Mouse (Mus musculus) erythroblast, embryonic 14.5 days (primary cell): ENCODE results near the gene Xrcc1. TPM values are rescaled to one million over a fixed set of nuclear protein-coding genes. Genes with fewer than 3 reads are reported as not detected.
A peak's percentile ranks its signal among the peaks of the same experiment; 100 is the strongest.

Experiments
- H3K27me3 ChIP-seq: 2 replicates; pipeline ENCODE4 v1.6.1; 2012; ENCODE audit warnings: inconsistent platforms; ENCODE audit not compliant: control insufficient read depth
- H3K36me3 ChIP-seq: 2 replicates; pipeline ENCODE4 v1.6.1; 2012; ENCODE audit warnings: mild to moderate bottlenecking, inconsistent platforms; ENCODE audit not compliant: control insufficient read depth
- H3K4me1 ChIP-seq: 2 replicates; pipeline ENCODE4 v1.6.1; 2012; ENCODE audit warnings: inconsistent platforms; ENCODE audit not compliant: control insufficient read depth
- H3K4me3 ChIP-seq: replicated peaks from 2 replicates; pipeline ENCODE3; 2012; ENCODE audit warnings: moderate library complexity, mild to moderate bottlenecking, inconsistent platforms
- H3K9me3 ChIP-seq: 2 replicates; pipeline ENCODE4 v1.6.1; 2012; ENCODE audit warnings: low read length, inconsistent platforms, mixed read lengths; ENCODE audit not compliant: control insufficient read depth
- GATA1 ChIP-seq: IDR thresholded peaks from 2 replicates; pipeline ENCODE4 v1.6.1; 2012; ENCODE audit warnings: low read length, inconsistent platforms, mixed read lengths
- TAL1 ChIP-seq: IDR thresholded peaks from 3 replicates; pipeline ENCODE4 v1.6.1; 2012; ENCODE audit warnings: low read length, inconsistent platforms, mixed read lengths
- polyA plus RNA-seq: library from polyadenylated mRNA; stranded (reverse); fragments of >175 nt; gene quantifications from 2 replicates; pipeline ENCODE4 v1.2.3, GENCODE M21; 2012

Gene Xrcc1
- polyA plus RNA-seq, result 32.1 and 34.8 TPM in 2 replicates

DNA sequence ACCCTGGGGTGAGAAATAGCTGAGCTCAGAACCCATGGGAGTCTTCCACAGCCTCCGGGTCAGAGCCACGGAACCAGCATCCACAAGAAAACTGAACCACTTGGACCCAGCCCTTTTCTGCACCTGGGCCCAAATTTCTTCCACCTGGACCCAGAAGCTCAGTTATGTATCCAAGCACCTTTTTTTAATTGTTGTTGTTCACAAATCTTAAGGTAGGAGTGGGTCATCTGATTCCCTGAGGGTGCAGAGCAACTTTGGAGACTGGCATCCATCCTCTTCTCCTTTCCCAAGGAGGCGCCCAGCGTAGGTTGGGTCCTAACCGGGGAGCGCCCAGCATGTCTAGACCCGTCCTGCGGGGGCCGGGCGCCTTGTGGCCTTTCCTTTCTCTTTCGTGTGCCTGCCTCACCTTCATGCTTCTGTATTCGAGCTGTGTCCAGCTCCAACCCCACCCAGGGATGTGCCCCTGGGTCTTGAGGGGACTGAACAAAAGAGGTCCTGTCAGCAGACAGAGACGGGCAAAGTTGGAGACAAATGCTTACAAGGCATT is at the start of gene Xrcc1, which contains the start of gene Pinlyp:
Gene Xrcc1 (plus strand): TSS at position 222 of the 547 bp plus-strand sequence.
Gene Pinlyp (minus strand): TSS at position 51 of the 547 bp plus-strand sequence.
- peaks cover 27% of the 10 kb centered on the region for H3K4me1 ChIP-seq
- no peaks in the 10 kb centered on the region for H3K27me3 ChIP-seq
- peaks cover 33% of the 10 kb centered on the region for H3K36me3 ChIP-seq
- H3K9me3 ChIP-seq, result peaks cover 3% of the 10 kb centered on the region; the same call in 1 of the 2 replicates
- no peak for TF ChIP-seq TAL1
- no peak for TF ChIP-seq GATA1
- H3K4me3 ChIP-seq, result peak within 1 kb of the TSS; percentile 90

- Histone ChIP-seq H3K9me3 (peaks cover 9% of the 10 kb centered on the region), H3K27me3 (peaks cover 70% of the 10 kb centered on the region), H3K4me3 (no peak overlapping the region), H3K36me3 (no peaks in the 10 kb centered on the region), H3K4me1 (peaks cover 5% of the 10 kb centered on the region)
- TF ChIP-seq TAL1, result no peak
- TF ChIP-seq GATA1, result no peak
Observed at GRCm38 (mm10) chr7:24499856-24500577, 46.1 kb upstream of the Xrcc1 start.

DNA sequence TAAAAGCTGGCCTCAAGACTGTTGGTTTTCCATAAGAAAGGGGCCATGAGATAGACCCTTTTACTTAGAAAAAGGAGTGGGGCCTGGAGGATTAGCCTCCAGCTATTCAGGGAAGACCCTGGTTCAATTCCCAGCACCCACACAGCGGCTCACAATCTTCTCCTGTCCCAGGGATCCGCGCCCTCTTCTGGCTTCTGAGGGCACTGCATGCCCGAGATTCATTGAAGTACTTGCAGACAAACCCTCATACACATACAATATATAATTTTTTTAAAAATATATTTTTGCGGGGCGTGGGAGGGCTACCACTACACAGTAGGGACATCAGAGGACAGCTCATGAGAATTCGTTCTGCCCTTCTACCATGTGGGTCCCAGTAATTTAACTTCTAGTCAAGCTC is 45.2 kb upstream of the Xrcc1 start:
- peaks cover 7% of the 10 kb centered on the region for H3K4me1 ChIP-seq
- TF ChIP-seq TAL1 (no peak), GATA1 (no peak)
- H3K36me3 ChIP-seq, result no peaks in the 10 kb centered on the region
- peaks cover 79% of the 10 kb centered on the region for H3K27me3 ChIP-seq
- H3K4me3 ChIP-seq, result no peak overlapping the region
- peaks cover 9% of the 10 kb centered on the region for H3K9me3 ChIP-seq

DNA sequence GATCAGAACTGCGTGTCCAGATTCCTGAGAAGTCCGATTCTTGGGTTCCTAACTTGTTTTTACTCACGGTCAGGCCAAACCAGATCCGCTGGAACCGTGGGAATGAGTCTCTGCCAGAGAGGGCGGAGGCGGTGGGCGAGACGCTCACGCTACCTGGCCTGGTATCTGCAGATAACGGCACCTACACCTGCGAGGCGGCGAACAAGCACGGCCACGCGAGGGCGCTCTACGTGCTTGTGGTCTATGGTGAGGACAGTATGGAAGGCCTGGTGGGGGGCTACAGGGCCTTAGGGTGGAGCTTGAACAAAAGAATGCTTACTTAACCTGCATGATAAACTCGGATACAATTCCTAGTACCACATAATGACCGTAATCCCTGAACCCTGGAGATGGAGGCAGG is 44.6 kb upstream of the Xrcc1 start:
- no peaks in the 10 kb centered on the region for H3K36me3 ChIP-seq
- peaks cover 85% of the 10 kb centered on the region for H3K27me3 ChIP-seq
- H3K9me3 ChIP-seq, result peaks cover 9% of the 10 kb centered on the region
- no peak overlapping the region for H3K4me3 ChIP-seq
- peaks cover 9% of the 10 kb centered on the region for H3K4me1 ChIP-seq
- TF ChIP-seq GATA1, result no peak
- no peak for TF ChIP-seq TAL1

DNA sequence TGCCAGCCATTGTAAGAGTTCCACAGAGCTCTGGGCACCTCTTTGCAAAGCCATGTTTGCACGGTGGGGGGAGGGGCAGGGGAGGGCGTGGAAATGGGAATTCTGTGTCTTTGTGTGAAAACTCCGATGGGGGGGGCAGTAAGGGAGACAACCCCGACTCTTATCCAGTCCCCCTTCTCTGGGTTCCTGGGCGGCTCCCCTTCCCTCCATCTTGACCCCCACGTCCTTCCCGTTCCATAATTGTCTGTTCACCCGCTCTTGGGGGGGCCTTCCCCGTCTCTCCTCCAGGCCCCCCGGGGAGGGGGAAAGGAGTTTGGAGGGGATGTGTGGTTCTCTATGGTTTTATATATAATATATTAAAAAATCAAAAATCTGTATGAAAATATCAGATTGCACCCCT is 42.1 kb upstream of the Xrcc1 start:
- Histone ChIP-seq H3K9me3 (peaks cover 9% of the 10 kb centered on the region), H3K4me1 (peaks cover 25% of the 10 kb centered on the region), H3K36me3 (no peaks in the 10 kb centered on the region), H3K4me3 (no peak overlapping the region), H3K27me3 (peaks cover 80% of the 10 kb centered on the region)
- no peak for TF ChIP-seq GATA1
- TF ChIP-seq TAL1, result no peak

DNA sequence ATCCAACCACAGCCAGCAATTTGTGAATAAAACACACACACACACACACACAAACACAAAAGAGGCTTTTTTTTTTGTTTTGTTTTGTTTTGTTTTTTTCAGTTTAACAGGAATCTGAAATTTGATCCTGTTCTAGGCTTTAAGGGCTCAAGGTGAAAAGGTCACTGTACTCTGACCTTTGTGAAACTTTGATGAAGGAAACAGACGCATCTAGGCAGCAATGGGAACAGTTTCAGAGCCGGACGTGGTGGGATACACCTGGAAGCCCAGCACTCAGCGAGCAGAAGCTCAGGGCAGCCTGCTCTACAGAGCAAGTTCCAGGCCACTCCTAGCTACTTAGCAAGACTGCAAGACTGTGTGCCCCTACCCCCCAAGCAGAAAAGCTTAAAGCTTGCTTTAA is 41.2 kb upstream of the Xrcc1 start:
- H3K4me1 ChIP-seq, result peaks cover 25% of the 10 kb centered on the region
- H3K36me3 ChIP-seq, result no peaks in the 10 kb centered on the region
- TF ChIP-seq GATA1, result no peak
- no peak for TF ChIP-seq TAL1
- H3K27me3 ChIP-seq, result peaks cover 71% of the 10 kb centered on the region
- H3K9me3 ChIP-seq, result peaks cover 9% of the 10 kb centered on the region
- H3K4me3 ChIP-seq, result no peak overlapping the region

- H3K27me3 ChIP-seq, result peaks cover 65% of the 10 kb centered on the region
- H3K4me1 ChIP-seq, result peaks cover 23% of the 10 kb centered on the region
- H3K9me3 ChIP-seq, result peaks cover 4% of the 10 kb centered on the region
- H3K36me3 ChIP-seq, result no peaks in the 10 kb centered on the region
- no peak for TF ChIP-seq GATA1
- TF ChIP-seq TAL1, result no peak
- H3K4me3 ChIP-seq, result no peak overlapping the region
Observed at GRCm38 (mm10) chr7:24505447-24506064, 40.5 kb upstream of the Xrcc1 start.

GRCm38 (mm10) chr7:24506065-24506459 is 40.0 kb upstream of the Xrcc1 start:
- Histone ChIP-seq H3K27me3 (peaks cover 60% of the 10 kb centered on the region), H3K4me3 (no peak overlapping the region), H3K36me3 (no peaks in the 10 kb centered on the region), H3K9me3 (no peaks in the 10 kb centered on the region), H3K4me1 (peaks cover 23% of the 10 kb centered on the region)
- TF ChIP-seq TAL1, result no peak
- TF ChIP-seq GATA1, result no peak

GRCm38 (mm10) chr7:24506476-24506837 is 39.6 kb upstream of the Xrcc1 start:
- Histone ChIP-seq H3K9me3 (no peaks in the 10 kb centered on the region), H3K4me1 (peaks cover 21% of the 10 kb centered on the region), H3K4me3 (peak overlapping the region; percentile 82), H3K36me3 (no peaks in the 10 kb centered on the region), H3K27me3 (peaks cover 56% of the 10 kb centered on the region)
- TF ChIP-seq TAL1, result no peak
- no peak for TF ChIP-seq GATA1
